In genomic region chr13:112064681-112065080, GRCm38 (mm10) we compare ENCODE assay signal across 17 mouse cellular contexts.
"Had no signal": no experiment of that assay in that cellular context is flagged by ENCODE, and none has a peak within 500 bp of the region (broad histone marks: within the 10 kb centered on the region; RNA-seq: fewer than 3 reads in every experiment).

No protein-coding gene starts in this region.

- H3K27me3 ChIP-seq: neural tube, embryonic 12.5 days; neural tube, embryonic 13.5 days; neural tube, embryonic 15.5 days; stomach, embryonic 15.5 days had no signal

- DNase-seq: retina, postnatal 1 day; right cerebral cortex, adult 18-20 months; right cerebral cortex, postnatal 14 days; right cerebral cortex, postnatal 25 days; right cerebral cortex, postnatal 4 days; spleen, adult 18-20 months; thymus, adult 18-20 months; thymus, adult 2 months; thymus, postnatal 14 days; thymus, postnatal 25 days; thymus, postnatal 36 days; thymus, postnatal 4 days had no signal

- H3K9me3 ChIP-seq: neural tube, embryonic 12.5 days; neural tube, embryonic 13.5 days; neural tube, embryonic 15.5 days; stomach, embryonic 15.5 days had no signal

- H3K36me3 ChIP-seq: neural tube, embryonic 12.5 days; neural tube, embryonic 13.5 days; neural tube, embryonic 15.5 days; stomach, embryonic 15.5 days had no signal

- H3K4me3 ChIP-seq: neural tube, embryonic 12.5 days; neural tube, embryonic 13.5 days; neural tube, embryonic 15.5 days; stomach, embryonic 15.5 days had no signal

- H3K4me1 ChIP-seq: neural tube, embryonic 12.5 days had no signal

- H3K27ac ChIP-seq: neural tube, embryonic 12.5 days; neural tube, embryonic 13.5 days; neural tube, embryonic 15.5 days; stomach, embryonic 15.5 days; stomach, postnatal 0 days had no signal
